Mouse (Mus musculus) large intestine, adult 2 months (tissue): Measurements from ENCODE around the gene Gm20388. TPM values are rescaled to one million over a fixed set of nuclear protein-coding genes. Genes with fewer than 3 reads are reported as not detected.

Experiments used
- DNase-seq: peaks from one replicate; pipeline ENCODE4 v3.0.0-alpha.2; 2012; ENCODE audit warnings: low read depth, low spot score
- WGBS: fragments of 180-500 bp; shearing (Covaris S2); methylation state at CpG from one replicate; pipeline ENCODE4 v1.1.7; 2018; 5-methylcytosine and 5-hydroxymethylcytosine counted together
- polyA plus RNA-seq: library from polyadenylated mRNA; depleted of rRNA; stranded (reverse); fragments of >200 nt; gene quantifications from 2 replicates; pipeline ENCODE4 v1.2.3, GENCODE M21; 2012

The Gm20388 gene
- polyA plus RNA-seq, 1 experiment = 31.5 TPM

- 8% methylated on average over 3 of the region's 3 CpGs for WGBS
- no peak for DNase-seq
These were observed 3723.9 kb downstream of the Gm20388 start for GRCm38 (mm10) chr8:123634395-123635131.

GRCm38 (mm10) chr8:123635671-123636070 is 3725.0 kb downstream of the Gm20388 start:
- DNase-seq = no peak
- 79% methylated on average over 11 of the region's 11 CpGs for WGBS

GRCm38 (mm10) chr8:123643330-123644051 is 3732.8 kb downstream of the Gm20388 start:
- WGBS = 29% methylated on average over 25 of the region's 25 CpGs
- no peak for DNase-seq

GRCm38 (mm10) chr8:123645229-123645628 is 3734.6 kb downstream of the Gm20388 start:
- WGBS = 28% methylated on average over 9 of the region's 9 CpGs
- DNase-seq = peak; percentile 78

- 26% methylated on average over 17 of the region's 17 CpGs for WGBS
- DNase-seq = no peak
These were observed 3737.9 kb downstream of the Gm20388 start for GRCm38 (mm10) chr8:123648245-123649170.

- no peak for DNase-seq
- 16% methylated on average over 12 of the region's 12 CpGs for WGBS
These were observed 3738.8 kb downstream of the Gm20388 start for GRCm38 (mm10) chr8:123649483-123649882.

GRCm38 (mm10) chr8:123651390-123652098 is 3740.9 kb downstream of the Gm20388 start:
- DNase-seq = no peak
- WGBS = 75% methylated on average over 5 of the region's 5 CpGs

GRCm38 (mm10) chr8:123652641-123653040 is 3742.0 kb downstream of the Gm20388 start:
- 80% methylated on average over 4 of the region's 4 CpGs for WGBS
- DNase-seq = no peak

GRCm38 (mm10) chr8:123653308-123653993 is 3742.8 kb downstream of the Gm20388 start, which contains the start of gene Rhou:
Gene Rhou (plus strand): TSS chr8:123653929.
- DNase-seq = no peak
- 3% methylated on average over 29 of the region's 58 CpGs for WGBS

- no peak for DNase-seq
- WGBS = under 1% methylated on average over 74 of the region's 77 CpGs
These were observed 3743.4 kb downstream of the Gm20388 start for GRCm38 (mm10) chr8:123653994-123654569.

- DNase-seq = no peak
- WGBS = 47% methylated on average over 5 of the region's 5 CpGs
These were observed 3744.1 kb downstream of the Gm20388 start for GRCm38 (mm10) chr8:123654763-123655162.

- 55% methylated on average over 8 of the region's 8 CpGs for WGBS
- DNase-seq = no peak
These were observed 3744.7 kb downstream of the Gm20388 start for GRCm38 (mm10) chr8:123655351-123655779.

- no peak for DNase-seq
These were observed 3747.2 kb downstream of the Gm20388 start for GRCm38 (mm10) chr8:123657826-123658225.

GRCm38 (mm10) chr8:123659469-123660057 is 3748.9 kb downstream of the Gm20388 start:
- WGBS = 87% methylated on average over 10 of the region's 10 CpGs
- DNase-seq = no peak

More at GRCm38 (mm10) chr8:123657826-123658225, 3747.2 kb downstream of the Gm20388 start:
- WGBS = 93% methylated on average over 8 of the region's 8 CpGs

GRCm38 (mm10) chr8:123661515-123661914 is 3750.9 kb downstream of the Gm20388 start:
- WGBS = 74% methylated on average over 11 of the region's 11 CpGs
- no peak for DNase-seq

- 25% methylated on average over 6 of the region's 6 CpGs for WGBS
- peak; percentile 60 for DNase-seq
These were observed 3754.9 kb downstream of the Gm20388 start for GRCm38 (mm10) chr8:123665580-123665979.

- 67% methylated on average over 1 of the region's 1 CpGs for WGBS
- DNase-seq = no peak
These were observed 3756.2 kb downstream of the Gm20388 start for GRCm38 (mm10) chr8:123666832-123667231.

- no peak for DNase-seq
- 54% methylated on average over 4 of the region's 4 CpGs for WGBS
These were observed 3758.0 kb downstream of the Gm20388 start for GRCm38 (mm10) chr8:123668681-123669080.
